Mouse (Mus musculus) midbrain, embryonic 16.5 days (tissue): Measurements from ENCODE around the gene Ergic1. TPM values are rescaled to one million over a fixed set of nuclear protein-coding genes. Genes with fewer than 3 reads are reported as not detected.

Experiments
- ATAC-seq: fragments of 200-750 bp; cut with Nextera tagmentation; 2 replicates; pipeline ENCODE4 v1.8.0; 2017; ENCODE audit warnings: moderate TSS enrichment
- H3K27ac ChIP-seq: fragments of 300-500 bp; sonication (generic); 2 replicates; pipeline ENCODE4 v1.5.1; 2014; ENCODE audit warnings: mild to moderate bottlenecking, low read length, mixed read lengths
- H3K27me3 ChIP-seq: fragments of 300-500 bp; sonication (generic); 2 replicates; pipeline ENCODE4 v1.6.1; 2014; ENCODE audit warnings: low read depth, low read length, mixed read lengths; ENCODE audit not compliant: control insufficient read depth, insufficient read depth
- H3K36me3 ChIP-seq: fragments of 300-500 bp; sonication (generic); 2 replicates; pipeline ENCODE4 v1.6.1; 2014; ENCODE audit warnings: mild to moderate bottlenecking, low read length, moderate library complexity, mixed read lengths; ENCODE audit not compliant: control insufficient read depth, insufficient read depth
- H3K4me1 ChIP-seq: fragments of 300-500 bp; sonication (generic); 2 replicates; pipeline ENCODE4 v1.6.1; 2014; ENCODE audit warnings: mild to moderate bottlenecking, low read length, mixed read lengths; ENCODE audit not compliant: control insufficient read depth, insufficient read depth
- H3K4me2 ChIP-seq: fragments of 300-500 bp; sonication (generic); 2 replicates; pipeline ENCODE4 v1.6.1; 2014; ENCODE audit warnings: mild to moderate bottlenecking, low read length, mixed read lengths
- H3K4me3 ChIP-seq: fragments of 300-500 bp; sonication (generic); 2 replicates; pipeline ENCODE4 v1.5.1; 2014; ENCODE audit warnings: low read depth, mild to moderate bottlenecking, low read length, moderate library complexity, mixed read lengths
- H3K9ac ChIP-seq: fragments of 300-500 bp; sonication (generic); 2 replicates; pipeline ENCODE4 v1.6.1; 2014; ENCODE audit warnings: low read depth, low read length, mixed read lengths
- H3K9me3 ChIP-seq: fragments of 300-500 bp; sonication (generic); replicated peaks from 2 replicates; pipeline ENCODE4 v1.6.1; 2014; ENCODE audit warnings: mild to moderate bottlenecking, low read length, mixed read lengths; ENCODE audit not compliant: control insufficient read depth, poor library complexity, severe bottlenecking
- WGBS: fragments of 180-500 bp; shearing (Covaris S2); extraction: QIAGEN DNeasy Blood & Tissue Kit; methylation state at CpG from one replicate; pipeline ENCODE4 v1.1.7; 2014; 5-methylcytosine and 5-hydroxymethylcytosine counted together
- polyA plus RNA-seq: library from polyadenylated mRNA; unstranded; fragments of >200 nt; fragmentation: Nextera tagmentation; extraction: Ambion mirVana; gene quantifications from 2 replicates; pipeline ENCODE4 v1.2.1, GENCODE M21; 2015

Ergic1 gene
- polyA plus RNA-seq, 1 experiment from 2014 or later = 103 TPM

DNA sequence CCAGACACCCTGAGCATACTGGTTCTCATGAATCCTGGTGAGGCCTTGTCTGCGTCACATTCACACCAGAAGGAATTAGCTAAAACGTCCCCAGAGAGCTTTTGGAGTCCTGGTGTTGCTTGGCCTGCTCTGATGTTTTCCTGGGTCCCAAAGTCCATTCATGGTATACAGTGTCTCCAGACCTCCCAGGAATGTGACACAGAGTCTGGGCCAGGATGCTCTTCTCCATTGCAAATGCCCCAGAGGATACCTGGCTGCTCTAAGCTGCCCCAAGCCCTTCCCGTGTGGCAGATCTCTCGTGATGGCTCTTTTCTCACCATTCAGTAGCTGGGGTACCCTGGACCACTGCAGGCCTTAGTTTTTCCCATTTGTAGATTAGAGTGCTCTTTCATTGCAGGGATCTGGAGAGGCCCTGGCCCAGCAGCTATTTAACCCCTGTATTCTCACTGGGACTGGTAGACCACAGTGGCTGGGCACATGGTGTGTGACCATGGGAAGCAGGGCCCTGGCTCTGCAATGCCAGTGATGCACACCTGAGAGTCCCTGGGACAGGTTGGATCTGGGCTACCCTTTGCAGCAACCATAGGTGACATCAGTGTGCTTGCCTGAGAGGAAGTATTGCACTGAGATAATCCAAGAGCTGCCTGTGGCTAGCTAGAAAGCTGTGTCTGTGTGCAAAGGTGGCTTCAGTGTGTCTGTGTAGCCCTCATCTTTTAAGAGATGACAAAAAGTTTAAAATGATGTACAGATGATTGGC is 8.5 kb downstream of the Ergic1 start:
- no peak overlapping the region for H3K4me3 ChIP-seq
- no peak overlapping the region for H3K4me2 ChIP-seq
- H3K9ac ChIP-seq = no peak overlapping the region
- H3K36me3 ChIP-seq = peaks cover 19% of the 10 kb centered on the region
- no peaks in the 10 kb centered on the region for H3K9me3 ChIP-seq
- no peaks in the 10 kb centered on the region for H3K27me3 ChIP-seq
- H3K27ac ChIP-seq = no peak overlapping the region
- 91% methylated on average over 4 of the region's 4 CpGs for WGBS
- ATAC-seq = no peak
- H3K4me1 ChIP-seq = no peaks in the 10 kb centered on the region

DNA sequence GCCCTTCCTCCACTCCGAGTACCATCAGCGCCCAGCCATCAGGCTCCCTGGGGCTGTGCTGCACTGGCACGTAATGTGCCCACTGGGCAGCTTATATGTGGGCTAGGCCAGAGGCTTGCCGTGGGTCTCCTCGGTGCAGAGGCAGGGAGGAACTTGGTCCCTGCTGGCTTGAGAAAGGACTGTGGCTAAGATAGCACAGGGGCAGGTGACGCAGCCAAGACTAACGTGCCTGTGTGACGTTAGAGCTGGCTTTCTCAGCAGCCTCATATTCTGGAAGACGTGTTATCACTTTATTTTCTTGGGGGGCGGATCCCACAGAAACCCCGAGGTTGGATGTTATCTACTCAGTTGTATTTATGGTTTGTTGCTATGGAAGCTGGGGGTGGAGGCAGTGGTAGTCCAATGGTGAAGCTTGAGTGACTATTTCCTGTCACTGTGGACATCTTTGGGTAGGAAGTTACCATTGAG is 9.4 kb downstream of the Ergic1 start:
- no peak overlapping the region for H3K27ac ChIP-seq
- H3K4me1 ChIP-seq = no peaks in the 10 kb centered on the region
- H3K4me2 ChIP-seq = no peak overlapping the region
- no peaks in the 10 kb centered on the region for H3K9me3 ChIP-seq
- H3K36me3 ChIP-seq = peaks cover 13% of the 10 kb centered on the region
- ATAC-seq = no peak
- H3K27me3 ChIP-seq = no peaks in the 10 kb centered on the region
- no peak overlapping the region for H3K9ac ChIP-seq
- WGBS = 91% methylated on average over 11 of the region's 11 CpGs
- H3K4me3 ChIP-seq = no peak overlapping the region

DNA sequence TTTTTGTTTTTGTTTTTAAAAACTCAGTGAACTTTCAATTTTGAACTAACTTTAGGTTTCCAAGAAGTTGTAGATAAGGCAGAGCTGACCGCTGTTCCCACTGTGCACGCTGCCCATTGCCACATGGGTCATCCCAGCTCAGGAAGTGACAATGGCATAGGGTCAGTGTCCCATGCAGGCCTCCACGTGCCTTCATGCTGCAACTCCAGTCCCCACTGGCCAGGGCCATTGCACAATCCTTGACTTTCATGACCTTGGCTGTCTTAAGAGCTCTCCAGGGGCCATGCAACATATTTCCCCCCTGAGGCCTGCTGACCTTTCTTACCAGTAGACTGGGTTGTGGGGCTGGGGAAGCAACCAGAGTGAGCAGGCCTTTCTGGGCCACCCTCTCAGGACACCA is 10.1 kb downstream of the Ergic1 start:
- no peaks in the 10 kb centered on the region for H3K9me3 ChIP-seq
- no peak overlapping the region for H3K4me3 ChIP-seq
- H3K9ac ChIP-seq = no peak overlapping the region
- H3K27me3 ChIP-seq = no peaks in the 10 kb centered on the region
- 87% methylated on average over 3 of the region's 3 CpGs for WGBS
- H3K36me3 ChIP-seq = peaks cover 10% of the 10 kb centered on the region
- H3K4me2 ChIP-seq = no peak overlapping the region
- ATAC-seq = no peak
- H3K27ac ChIP-seq = no peak overlapping the region
- no peaks in the 10 kb centered on the region for H3K4me1 ChIP-seq

DNA sequence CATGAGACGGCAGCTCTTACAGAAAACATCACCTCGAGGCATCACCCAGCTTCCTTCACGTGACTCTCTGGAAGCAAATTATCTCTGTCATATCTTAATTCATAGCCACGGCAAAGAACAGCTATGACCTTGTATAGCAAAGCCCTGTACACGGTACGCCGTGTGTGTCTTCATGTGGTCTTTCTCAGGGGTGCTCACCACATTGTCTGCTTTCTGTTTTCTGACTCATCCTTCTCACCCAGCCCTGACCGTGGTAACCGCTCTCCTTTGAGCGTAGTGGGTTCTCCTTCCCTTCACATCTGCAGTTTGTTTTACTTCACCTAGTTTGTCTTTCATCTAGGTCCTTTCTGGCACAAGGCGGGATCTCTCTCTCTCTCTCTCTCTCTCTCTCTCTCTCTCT is 11.0 kb downstream of the Ergic1 start:
- peaks cover 6% of the 10 kb centered on the region for H3K36me3 ChIP-seq
- no peak overlapping the region for H3K27ac ChIP-seq
- no peak overlapping the region for H3K4me3 ChIP-seq
- no peak overlapping the region for H3K9ac ChIP-seq
- H3K27me3 ChIP-seq = no peaks in the 10 kb centered on the region
- ATAC-seq = no peak
- no peaks in the 10 kb centered on the region for H3K4me1 ChIP-seq
- no peak overlapping the region for H3K4me2 ChIP-seq
- H3K9me3 ChIP-seq = no peaks in the 10 kb centered on the region
- 94% methylated on average over 11 of the region's 11 CpGs for WGBS

DNA sequence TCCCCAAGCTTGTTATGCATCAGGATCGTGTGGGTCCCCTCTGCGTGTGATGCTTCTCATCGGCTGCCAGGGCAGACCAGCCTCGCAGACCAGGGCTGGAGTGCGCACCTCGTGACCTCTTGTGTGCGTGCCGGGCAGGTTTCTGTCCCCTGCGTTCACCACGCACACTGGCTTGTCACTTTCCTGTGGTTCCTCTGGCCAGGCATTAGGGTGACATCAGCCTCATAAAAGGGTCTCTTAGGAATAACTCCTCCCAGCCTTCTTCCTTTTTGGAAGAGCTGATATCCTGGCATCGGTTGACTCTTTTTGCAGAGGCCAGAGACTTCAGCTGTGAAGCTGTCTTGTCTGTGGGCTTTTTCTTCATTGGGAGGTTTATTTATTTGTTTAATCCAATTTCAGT is 12.8 kb downstream of the Ergic1 start:
- no peaks in the 10 kb centered on the region for H3K9me3 ChIP-seq
- H3K27ac ChIP-seq = no peak overlapping the region
- no peaks in the 10 kb centered on the region for H3K4me1 ChIP-seq
- no peak overlapping the region for H3K9ac ChIP-seq
- no peak overlapping the region for H3K4me2 ChIP-seq
- 90% methylated on average over 11 of the region's 11 CpGs for WGBS
- H3K27me3 ChIP-seq = no peaks in the 10 kb centered on the region
- no peak overlapping the region for H3K4me3 ChIP-seq
- no peaks in the 10 kb centered on the region; the same call in none of the 2 replicates for H3K36me3 ChIP-seq
- no peak for ATAC-seq

DNA sequence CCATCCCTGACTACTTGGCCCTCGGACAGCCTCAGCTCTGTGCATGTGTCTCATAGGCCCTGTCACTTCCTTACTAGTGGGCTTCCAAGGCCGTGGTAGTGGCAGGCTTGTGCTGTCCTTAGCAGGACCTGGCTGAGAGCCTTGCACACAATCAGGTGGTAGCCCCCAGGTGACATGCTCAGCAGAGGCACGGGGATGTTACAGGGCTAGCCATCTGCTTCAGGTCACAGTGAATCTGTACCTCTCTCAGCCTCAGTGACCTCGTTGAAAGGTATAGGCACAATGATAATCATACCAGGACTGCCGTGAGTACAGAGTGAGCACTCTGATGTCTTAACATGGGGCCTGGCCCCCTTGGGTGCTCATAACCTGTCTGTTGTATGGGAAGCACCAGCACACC is 13.4 kb downstream of the Ergic1 start:
- H3K9ac ChIP-seq = no peak overlapping the region
- no peak overlapping the region for H3K4me3 ChIP-seq
- H3K27me3 ChIP-seq = no peaks in the 10 kb centered on the region
- WGBS = 92% methylated on average over 5 of the region's 5 CpGs
- no peak overlapping the region for H3K27ac ChIP-seq
- H3K36me3 ChIP-seq = no peaks in the 10 kb centered on the region; the same call in none of the 2 replicates
- H3K9me3 ChIP-seq = no peaks in the 10 kb centered on the region
- no peaks in the 10 kb centered on the region for H3K4me1 ChIP-seq
- H3K4me2 ChIP-seq = no peak overlapping the region
- no peak for ATAC-seq

DNA sequence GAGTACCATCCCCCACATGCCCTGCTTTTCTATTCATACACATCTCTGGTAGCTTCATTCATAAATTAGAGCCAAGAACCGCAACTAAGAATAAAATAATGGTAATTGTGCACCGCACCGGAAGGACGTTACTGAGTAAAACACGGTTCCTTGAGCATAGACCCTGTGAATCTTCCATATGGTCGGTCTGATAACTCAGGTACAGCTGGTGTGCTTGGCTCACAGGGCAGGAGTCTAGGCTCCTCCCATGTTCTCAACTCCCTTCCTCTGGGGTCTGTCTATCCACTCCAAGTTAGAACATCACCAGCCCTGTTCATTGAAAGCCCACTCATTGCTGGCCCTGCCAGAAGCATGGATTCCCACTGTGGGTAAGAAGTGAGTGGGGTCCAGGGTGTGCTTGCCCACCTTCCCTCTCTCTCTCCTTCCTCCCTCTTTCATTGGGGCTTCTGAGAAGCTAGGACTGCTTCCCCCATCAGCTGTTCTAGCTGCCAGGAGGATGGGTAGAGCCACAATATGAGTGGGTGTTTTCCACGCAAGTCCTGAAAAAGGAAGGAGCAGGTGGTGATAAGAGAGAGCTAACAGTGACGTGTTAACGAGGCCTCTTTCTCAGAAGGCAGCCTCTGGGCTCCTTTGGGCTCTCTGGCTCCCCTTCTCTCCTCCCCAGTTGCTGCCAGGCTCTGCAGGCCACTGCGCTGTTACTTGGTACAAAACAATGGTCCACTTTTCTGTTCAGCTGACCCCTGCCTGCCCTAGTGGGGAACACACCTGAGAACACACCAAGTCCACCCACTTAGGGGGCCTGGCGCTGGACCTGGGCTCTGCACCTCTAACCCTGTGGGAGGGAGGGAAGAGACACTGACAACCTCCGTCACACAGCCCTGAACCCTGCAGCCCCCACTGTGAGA is 14.7 kb downstream of the Ergic1 start:
- Histone ChIP-seq H3K4me1 (no peaks in the 10 kb centered on the region), H3K27me3 (no peaks in the 10 kb centered on the region), H3K27ac (no peak overlapping the region), H3K9me3 (no peaks in the 10 kb centered on the region), H3K9ac (no peak overlapping the region), H3K4me3 (no peak overlapping the region), H3K36me3 (no peaks in the 10 kb centered on the region; the same call in none of the 2 replicates), H3K4me2 (no peak overlapping the region)
- no peak for ATAC-seq
- WGBS = 87% methylated on average over 12 of the region's 12 CpGs

DNA sequence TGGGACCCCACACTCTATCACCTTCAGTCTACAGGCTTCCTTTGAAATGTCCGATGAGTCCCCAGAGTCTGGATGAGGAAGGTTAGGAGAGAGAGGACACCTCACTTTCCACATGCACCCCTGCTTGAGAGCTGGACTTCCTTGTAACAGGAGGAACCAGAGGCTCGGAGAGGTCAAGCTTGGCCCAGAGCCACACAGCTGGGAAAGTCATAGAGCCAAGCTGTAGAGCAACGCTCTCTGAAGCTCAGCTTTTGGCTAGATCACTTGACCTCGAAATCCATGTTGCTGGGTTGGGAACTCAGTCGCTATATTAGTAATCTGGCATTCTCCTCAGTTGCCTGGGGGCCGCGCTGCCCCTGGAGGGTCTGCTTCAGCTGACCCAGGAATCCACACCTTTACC is 15.5 kb downstream of the Ergic1 start:
- no peak overlapping the region for H3K9ac ChIP-seq
- no peaks in the 10 kb centered on the region for H3K9me3 ChIP-seq
- H3K4me3 ChIP-seq = no peak overlapping the region
- H3K36me3 ChIP-seq = no peaks in the 10 kb centered on the region; the same call in none of the 2 replicates
- no peaks in the 10 kb centered on the region; the same call in 1 of the 2 replicates for H3K4me1 ChIP-seq
- H3K27ac ChIP-seq = no peak overlapping the region; the same call in 1 of the 2 replicates
- no peak for ATAC-seq
- no peak overlapping the region for H3K4me2 ChIP-seq
- 94% methylated on average over 7 of the region's 7 CpGs for WGBS
- H3K27me3 ChIP-seq = no peaks in the 10 kb centered on the region

DNA sequence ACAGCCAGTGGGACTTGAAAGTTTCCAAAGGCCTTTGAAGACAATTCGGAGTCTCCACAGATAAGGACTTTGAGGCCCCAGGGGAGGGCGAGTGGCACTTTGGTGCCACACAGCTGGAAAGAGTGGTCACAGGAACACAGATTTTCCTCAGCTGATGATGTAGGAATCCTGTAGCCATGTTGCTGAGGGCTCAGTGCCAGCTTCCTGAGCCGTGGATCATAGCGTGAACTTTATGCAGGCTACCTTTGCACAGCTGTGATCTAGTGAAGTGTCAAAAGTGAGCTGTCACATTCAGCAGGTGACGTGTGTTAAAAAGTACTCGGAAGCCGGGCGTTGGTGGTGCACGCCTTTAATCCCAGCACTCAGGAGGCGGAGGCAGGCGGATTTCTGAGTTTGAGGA is 16.0 kb downstream of the Ergic1 start:
- Histone ChIP-seq H3K4me2 (no peak overlapping the region), H3K4me1 (peaks cover under 1% of the 10 kb centered on the region; the same call in 1 of the 2 replicates), H3K9me3 (no peaks in the 10 kb centered on the region), H3K27me3 (no peaks in the 10 kb centered on the region), H3K36me3 (no peaks in the 10 kb centered on the region; the same call in none of the 2 replicates), H3K4me3 (no peak overlapping the region), H3K9ac (no peak overlapping the region), H3K27ac (no peak overlapping the region; the same call in 1 of the 2 replicates)
- no peak for ATAC-seq
- WGBS = 91% methylated on average over 11 of the region's 11 CpGs
